Mouse (Mus musculus) thymus, postnatal 25 days (tissue): ENCODE data around the gene Tmem63b.

Experiments used
- DNase-seq: peaks from one replicate; pipeline ENCODE4 v3.0.0; 2022

Gene Tmem63b

DNA sequence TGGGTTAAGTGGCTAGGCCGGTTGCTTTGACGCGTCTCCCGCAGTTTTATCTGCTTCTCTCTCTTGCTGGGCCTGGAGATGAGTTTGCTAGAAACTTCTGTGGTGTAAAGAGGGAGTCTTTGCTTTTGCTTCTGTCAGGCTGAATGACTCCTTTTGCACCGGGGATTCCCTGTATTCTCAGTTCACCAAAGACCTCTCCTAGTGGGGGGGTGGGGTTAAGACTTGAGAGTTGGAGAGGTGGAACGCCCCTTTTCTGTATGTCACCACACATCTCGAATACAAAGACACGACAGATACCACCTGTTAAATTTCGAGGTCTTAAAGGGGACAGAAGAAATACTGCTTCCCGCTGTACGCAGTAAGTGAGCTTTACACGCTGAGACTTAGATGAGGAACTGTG, at the start of gene Tmem63b:
Gene Tmem63b (minus strand): TSS at position 190 of the 400 bp plus-strand sequence.
- DNase-seq = no peak

- DNase-seq = peak; percentile 83
Observed at GRCm38 (mm10) chr17:45735382-45736310, 48.9 kb upstream of the Tmem63b start.

- no peak for DNase-seq
Observed at GRCm38 (mm10) chr17:45734881-45735280, 48.2 kb upstream of the Tmem63b start.

- DNase-seq = no peak
Observed at GRCm38 (mm10) chr17:45734333-45734732, 47.6 kb upstream of the Tmem63b start.

DNA sequence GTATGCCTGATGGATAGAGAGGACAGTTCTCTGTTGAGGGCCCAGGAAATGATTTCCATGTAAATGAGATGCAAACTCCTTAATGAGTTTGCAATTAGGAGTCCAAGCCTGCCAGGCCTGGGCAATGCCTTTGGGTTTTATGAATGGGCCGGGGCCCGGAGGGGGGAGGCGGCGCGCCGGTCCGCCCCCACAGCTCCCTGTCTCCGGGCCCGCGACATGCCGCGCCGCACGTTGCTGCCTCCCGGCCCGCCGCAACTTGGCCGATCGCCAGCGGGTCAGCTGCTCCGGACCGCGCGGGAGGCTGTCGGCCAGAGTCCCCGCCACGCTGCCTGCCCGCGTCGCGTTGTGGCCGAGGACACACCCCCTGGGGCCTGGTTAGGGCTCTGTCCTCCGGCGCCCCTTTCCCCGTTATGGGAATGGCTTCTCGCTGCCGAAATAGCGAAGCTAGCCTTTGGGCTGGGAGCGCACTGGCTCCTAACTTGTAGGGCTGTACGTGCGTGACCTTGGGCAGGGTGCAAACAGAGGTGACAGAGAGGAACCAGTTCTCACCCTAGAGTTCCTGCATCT, 47.1 kb upstream of the Tmem63b start, which contains the start of gene 1600014C23Rik:
Gene 1600014C23Rik (minus strand): TSS at position 110 of the 567 bp plus-strand sequence.
- no peak for DNase-seq

- no peak for DNase-seq
Observed at GRCm38 (mm10) chr17:45733038-45733734, 46.5 kb upstream of the Tmem63b start.

GRCm38 (mm10) chr17:45731172-45731864, 44.6 kb upstream of the Tmem63b start:
- peak; percentile 87 for DNase-seq

DNA sequence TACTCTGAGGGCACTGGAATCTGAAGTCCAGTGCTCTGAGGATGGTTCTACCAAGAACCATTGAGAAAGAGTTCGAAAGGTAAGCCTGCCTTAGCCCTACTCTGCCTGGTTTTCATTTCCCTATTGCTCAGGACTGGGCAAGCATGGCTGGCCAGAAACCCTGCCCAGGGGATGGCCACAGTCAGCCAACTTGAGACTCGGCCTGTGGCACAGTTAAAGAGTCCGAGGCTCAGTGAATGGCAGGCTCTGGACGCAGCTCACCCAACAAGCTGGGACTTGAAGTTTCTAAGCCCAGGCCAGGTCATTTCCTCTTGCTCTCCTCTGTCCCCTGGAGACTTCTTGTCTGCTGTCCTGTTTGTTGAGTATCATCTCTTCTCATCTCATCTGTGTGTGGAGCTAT, 44.0 kb upstream of the Tmem63b start:
- DNase-seq = no peak

- DNase-seq = no peak
Observed at GRCm38 (mm10) chr17:45729387-45729786, 42.7 kb upstream of the Tmem63b start.

DNA sequence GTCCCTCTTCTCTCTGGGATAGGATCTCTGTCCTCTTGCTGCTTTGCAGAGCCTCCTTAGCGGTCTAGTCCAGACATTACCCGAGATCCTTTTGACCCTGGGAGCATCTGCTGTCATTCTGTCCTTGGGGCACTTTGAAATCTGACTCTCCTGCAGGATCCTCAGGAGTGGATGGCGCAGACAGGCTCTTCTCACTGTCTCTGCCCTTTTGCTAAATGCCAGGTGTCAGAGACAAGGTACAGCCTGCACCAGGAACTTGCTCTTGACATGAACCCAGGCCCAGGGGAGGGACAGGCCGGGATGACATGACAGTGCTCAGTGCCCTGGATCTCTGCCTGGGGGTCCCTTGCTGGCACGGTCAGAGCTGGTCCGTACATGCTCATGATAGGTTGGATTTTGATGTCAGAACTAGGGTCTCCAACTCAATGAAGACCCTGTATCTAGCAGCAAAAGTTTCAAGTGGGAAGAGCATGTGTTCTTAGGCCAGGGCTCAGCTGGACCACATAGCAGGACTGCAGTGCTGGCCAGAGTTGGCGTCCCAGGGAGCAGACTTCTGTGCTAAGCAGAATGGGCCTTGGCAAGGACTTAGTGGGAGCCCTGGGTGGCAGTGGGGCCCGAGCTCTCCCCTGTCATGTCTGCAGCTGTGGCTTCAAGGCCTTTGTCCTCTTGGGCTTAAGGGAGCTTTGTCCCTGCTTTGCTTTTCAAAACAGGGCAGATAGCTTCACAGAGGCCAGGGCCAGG, 41.4 kb upstream of the Tmem63b start:
- DNase-seq = no peak

GRCm38 (mm10) chr17:45727481-45727880, 40.8 kb upstream of the Tmem63b start:
- DNase-seq = no peak

- DNase-seq = peak; percentile 14
Observed at GRCm38 (mm10) chr17:45726249-45726648, 39.5 kb upstream of the Tmem63b start.

GRCm38 (mm10) chr17:45724574-45724921, 37.8 kb upstream of the Tmem63b start:
- DNase-seq = no peak

GRCm38 (mm10) chr17:45723732-45724573, 37.2 kb upstream of the Tmem63b start:
- DNase-seq = peak; percentile 74

GRCm38 (mm10) chr17:45718323-45718722, 31.6 kb upstream of the Tmem63b start:
- DNase-seq = peak; percentile 81

- DNase-seq = no peak
Observed at GRCm38 (mm10) chr17:45711525-45711924, 24.8 kb upstream of the Tmem63b start.

GRCm38 (mm10) chr17:45710407-45710806, 23.7 kb upstream of the Tmem63b start:
- no peak for DNase-seq

- no peak for DNase-seq
Observed at GRCm38 (mm10) chr17:45709829-45710228, 23.1 kb upstream of the Tmem63b start.

DNA sequence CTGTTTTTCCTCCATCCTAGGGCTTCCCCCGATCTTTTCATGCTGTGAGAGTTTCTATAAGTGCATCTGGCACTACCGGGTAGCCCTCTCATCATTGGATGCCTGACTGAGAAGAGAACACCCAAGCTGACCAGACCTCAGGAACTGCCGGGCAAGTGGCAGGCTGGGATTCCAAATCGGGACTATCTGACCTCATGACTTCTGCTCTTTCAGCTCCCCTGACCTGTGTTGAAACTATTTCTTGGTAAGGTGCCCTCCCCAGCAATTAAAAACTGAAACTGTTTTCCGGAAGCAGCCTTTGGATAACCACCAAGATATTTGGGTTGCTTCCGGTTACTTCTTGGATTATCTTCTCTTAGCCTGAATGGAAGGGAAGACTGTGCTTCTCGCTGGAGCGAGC, 21.5 kb upstream of the Tmem63b start:
- no peak for DNase-seq

DNA sequence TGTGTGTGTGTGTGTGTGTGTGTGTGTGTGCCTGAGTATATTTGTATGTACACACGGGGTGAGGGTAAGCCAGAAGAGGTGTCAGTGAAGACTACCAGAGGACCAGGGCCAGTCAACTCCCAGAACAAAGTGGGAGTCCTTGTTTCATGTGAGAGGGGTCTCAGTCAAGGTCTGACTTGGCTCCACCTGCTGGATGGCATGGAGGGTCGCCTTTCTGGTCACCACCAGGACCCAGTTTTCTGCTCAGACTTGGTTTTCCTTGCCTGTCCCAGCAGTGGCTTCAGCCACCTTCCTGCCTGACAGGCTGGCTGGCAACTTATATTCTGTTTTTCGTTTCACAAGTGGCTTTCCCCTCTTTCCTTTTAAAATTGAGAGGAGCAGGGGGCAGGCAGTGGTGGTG, 20.7 kb upstream of the Tmem63b start:
- DNase-seq = no peak

DNA sequence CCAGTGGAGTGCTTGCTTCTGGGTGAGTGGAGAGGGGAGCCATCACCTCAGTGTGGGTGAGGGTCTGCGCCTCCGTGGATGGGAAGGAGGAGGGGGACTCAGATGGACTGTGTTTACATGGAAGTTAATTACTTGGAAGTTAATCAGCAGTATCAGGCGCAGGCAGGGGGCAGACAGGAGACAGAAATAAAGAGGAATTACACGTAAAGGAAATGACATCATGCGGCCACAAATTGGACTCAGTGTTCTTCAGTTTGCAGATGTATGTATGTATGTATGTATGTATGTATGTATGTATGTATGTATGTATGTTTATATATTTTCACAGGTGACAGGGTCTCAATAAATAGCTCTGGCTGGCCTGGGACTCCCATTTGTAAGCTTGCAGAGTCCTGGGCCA, 20.1 kb upstream of the Tmem63b start:
- no peak for DNase-seq
